In genomic region chr19:44422051-44422631, GRCm38 (mm10) we compare ENCODE assay signal across 12 mouse cellular contexts. TPM values are rescaled to one million over a fixed set of nuclear protein-coding genes. Genes with fewer than 3 reads are reported as not detected.
A peak's percentile ranks its signal among the peaks of the same experiment; 100 is the strongest.
DNase-seq lines count a peak whose midpoint lies in the region; ATAC-seq and TF ChIP-seq lines count a peak whose summit lies in the region.
"Had no signal": no experiment of that assay in that cellular context is flagged by ENCODE, and none has a peak within 500 bp of the region (broad histone marks: within the 10 kb centered on the region; RNA-seq: fewer than 3 reads in every experiment).

No protein-coding gene starts in this region.

- no peak overlapping the region for H3K9ac ChIP-seq in kidney, embryonic 16.5 days (replicated peaks; ENCODE audit: low read length)
- H3K9ac ChIP-seq in midbrain, postnatal 0 days (replicated peaks; ENCODE audit: low read length, poor library complexity, severe bottlenecking): no peak overlapping the region
- H3K9ac ChIP-seq: limb, embryonic 12.5 days had no signal

- H3K27me3 ChIP-seq in kidney, adult 2 months (replicated peaks; ENCODE audit: control insufficient read depth, insufficient read depth, low read length): no peaks in the 10 kb centered on the region
- no peaks in the 10 kb centered on the region for H3K27me3 ChIP-seq in kidney, embryonic 16.5 days (ENCODE audit: insufficient read depth, low read length)
- H3K27me3 ChIP-seq in midbrain, postnatal 0 days (ENCODE audit: insufficient read depth, low read length): no peaks in the 10 kb centered on the region; the same call in none of the 2 replicates
- H3K27me3 ChIP-seq: limb, embryonic 12.5 days had no signal

- no peak overlapping the region for H3K4me2 ChIP-seq in kidney, embryonic 16.5 days (replicated peaks; ENCODE audit: low read depth, low read length)
- H3K4me2 ChIP-seq in midbrain, postnatal 0 days (ENCODE audit: low read depth, low read length, poor library complexity, severe bottlenecking): no peak overlapping the region
- H3K4me2 ChIP-seq: limb, embryonic 12.5 days had no signal

- H3K4me1 ChIP-seq in kidney, adult 2 months (ENCODE audit: control insufficient read depth, insufficient read depth, low read length): peaks cover 4% of the 10 kb centered on the region; the same call in 1 of the 2 replicates
- H3K4me1 ChIP-seq in kidney, embryonic 16.5 days (ENCODE audit: insufficient read depth, low read length): no peaks in the 10 kb centered on the region
- H3K4me1 ChIP-seq in lung, adult 2 months (ENCODE audit: control insufficient read depth, insufficient read depth, low read length): peaks cover 4% of the 10 kb centered on the region; the same call in 1 of the 2 replicates
- no peaks in the 10 kb centered on the region for H3K4me1 ChIP-seq in midbrain, postnatal 0 days (ENCODE audit: insufficient read depth, low read length)
- H3K4me1 ChIP-seq: limb, embryonic 12.5 days had no signal

- no peaks in the 10 kb centered on the region for H3K36me3 ChIP-seq in kidney, adult 2 months (ENCODE audit: control insufficient read depth, insufficient read depth, low read length)
- H3K36me3 ChIP-seq in kidney, embryonic 16.5 days (ENCODE audit: insufficient read depth, low read length): no peaks in the 10 kb centered on the region
- no peaks in the 10 kb centered on the region for H3K36me3 ChIP-seq in midbrain, postnatal 0 days (ENCODE audit: insufficient read depth, low read length)
- H3K36me3 ChIP-seq: G1E; limb, embryonic 12.5 days had no signal

- no peak for TF ChIP-seq CTCF in kidney, adult 2 months (conservative IDR thresholded peaks at IDR 0.05; ENCODE audit: insufficient read depth, insufficient read length, low read depth, low read length)
- no peak for TF ChIP-seq CTCF in lung, adult 2 months (IDR thresholded peaks at IDR 0.05; ENCODE audit: insufficient read depth, low read length)
- TF ChIP-seq CTCF in midbrain, postnatal 0 days (IDR thresholded peaks at IDR 0.05): no peak

- DNase-seq in adrenal gland, postnatal 36 days: peak; percentile 19 to 31
- DNase-seq in adrenal gland, postnatal 25 days: no peak
- DNase-seq in kidney, adult 2 months: peak; percentile 92
- DNase-seq in lung, adult 2 months: peak; percentile 70
- DNase-seq in ovary, postnatal 10 days (ENCODE audit: low spot score): no peak
- DNase-seq in midbrain, postnatal 0 days (ENCODE audit: low spot score): no peak
- DNase-seq in thymus, postnatal 36 days: no peak
- DNase-seq: B cell, adult 2 months; cerebellum, adult 11 months had no signal

- ATAC-seq in kidney, embryonic 16.5 days (ENCODE audit: low FRiP score, low TSS enrichment): no peak
- no peak for ATAC-seq in midbrain, postnatal 0 days (ENCODE audit: low FRiP score)

- no peak for TF ChIP-seq POLR2A in kidney, adult 2 months (IDR thresholded peaks at IDR 0.05; ENCODE audit: low read depth, low read length)
- TF ChIP-seq POLR2A in lung, adult 2 months (IDR thresholded peaks at IDR 0.05; ENCODE audit: borderline replicate concordance, extremely low read depth, low read depth, low read length): no peak

- no peaks in the 10 kb centered on the region for H3K9me3 ChIP-seq in kidney, embryonic 16.5 days (ENCODE audit: low read length)
- H3K9me3 ChIP-seq in midbrain, postnatal 0 days (ENCODE audit: low read length): no peaks in the 10 kb centered on the region
- H3K9me3 ChIP-seq: G1E; limb, embryonic 12.5 days had no signal

- 44% methylated on average over 8 of the region's 8 CpGs for WGBS in kidney, adult 2 months
- WGBS in kidney, embryonic 16.5 days: 66% methylated on average over 8 of the region's 8 CpGs
- 23% methylated on average over 8 of the region's 8 CpGs for WGBS in lung, adult 2 months
- 81% methylated on average over 8 of the region's 8 CpGs for WGBS in midbrain, postnatal 0 days

- H3K27ac ChIP-seq in kidney, adult 2 months (ENCODE audit: insufficient read depth, low read depth, low read length): no peak overlapping the region
- H3K27ac ChIP-seq in kidney, embryonic 16.5 days (ENCODE audit: low read length): no peak overlapping the region
- no peak overlapping the region for H3K27ac ChIP-seq in midbrain, postnatal 0 days (ENCODE audit: low read depth, low read length)
- H3K27ac ChIP-seq: limb, embryonic 12.5 days had no signal

- H3K4me3 ChIP-seq in kidney, adult 2 months (ENCODE audit: insufficient read depth, low read depth, low read length): no peak overlapping the region
- no peak overlapping the region for H3K4me3 ChIP-seq in kidney, embryonic 16.5 days (ENCODE audit: low read length)
- H3K4me3 ChIP-seq in lung, adult 2 months (replicated peaks; ENCODE audit: extremely low read depth, low read depth, low read length): no peak overlapping the region
- no peak overlapping the region for H3K4me3 ChIP-seq in midbrain, postnatal 0 days (ENCODE audit: low read depth, low read length)
- H3K4me3 ChIP-seq: limb, embryonic 12.5 days had no signal

RNA-seq across cellular contexts. Expression of gene Scd1, which starts 14.5 kb away (rescaled TPM):
- 1,000 to 10,000 TPM; 2,304 to 4,221 TPM for total RNA-seq in adrenal gland, postnatal 36 days (2021)
- 1,091 and 1,950 TPM in 2 replicates for total RNA-seq in adrenal gland, postnatal 25 days (2021)
- polyA plus RNA-seq in kidney, adult 2 months (2012; rRNA removed): 3,910 and 4,173 TPM in 2 replicates
- 3.1 and 3.3 TPM in 2 replicates for polyA plus RNA-seq in kidney, embryonic 16.5 days (2015; fragmentation: Nextera tagmentation; extraction: Ambion mirVana)
- polyA plus RNA-seq in lung, adult 2 months (2012; rRNA removed): 3,425 and 3,454 TPM in 2 replicates
- 38.5 and 42.3 TPM in 2 replicates for total RNA-seq in midbrain, postnatal 0 days (2014; rRNA removed)
- 7.1 and 7.5 TPM in 2 replicates for polyA plus RNA-seq in midbrain, postnatal 0 days (2015; fragmentation: Nextera tagmentation; extraction: Ambion mirVana)

Comparison
In these comparisons a context has a peak if more than half of its experiments do, and no peak if none do; other contexts are left out.
1. DNase-seq: peak in adrenal gland, postnatal 36 days (2 of 2), kidney, adult 2 months (single experiment) and lung, adult 2 months (single experiment); none in adrenal gland, postnatal 25 days (single experiment), ovary, postnatal 10 days (single experiment), midbrain, postnatal 0 days (single experiment) and thymus, postnatal 36 days (0 of 2).
2. RNA of gene Scd1, which starts 14.5 kb away (polyA plus RNA-seq): 3,910 to 4,173 TPM in kidney, adult 2 months and 3,425 to 3,454 TPM in lung, adult 2 months; 7.1 to 7.5 TPM in midbrain, postnatal 0 days and 3.1 to 3.3 TPM in kidney, embryonic 16.5 days; every median in the first group is over 100 times any median in the second.